Mouse (Mus musculus): ENCODE measurements at regions not wholly inside any gene's neighbourhood (a gene's known extent, or its start where the extent isn't known, plus 50 kb on each side); places are given as distances from the start of the nearest gene placed in this dataset.
A peak's percentile ranks its signal among the peaks of the same experiment; 100 is the strongest.

- DNase-seq (ENCODE audit: low spot score) = no peak
Measured at GRCm38 (mm10) chr16:87295727-87296126, 58.3 kb upstream of the N6amt1 start.

DNA sequence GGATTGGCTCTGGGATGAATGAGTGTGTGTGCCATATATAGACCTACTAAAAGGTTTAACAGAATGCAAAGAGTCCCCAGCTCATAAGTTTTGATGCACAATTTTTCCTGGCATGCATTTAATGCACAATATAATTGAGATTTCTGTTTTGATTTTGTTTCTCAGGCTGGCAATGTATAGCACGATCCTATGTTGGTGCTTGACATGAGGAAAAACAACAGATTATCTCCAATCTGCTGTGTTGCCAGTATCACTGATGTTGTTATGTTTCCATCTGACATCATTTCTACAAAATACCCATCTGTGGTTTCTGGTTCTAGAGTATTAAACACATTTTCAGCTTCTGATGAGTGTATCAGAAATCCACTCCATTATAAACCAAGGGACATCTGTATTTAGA is 61.2 kb upstream of the N6amt1 start:
- no peak for DNase-seq (ENCODE audit: low spot score)

- no peak for DNase-seq (ENCODE audit: low spot score)
Measured at GRCm38 (mm10) chr16:87291716-87292115, 62.3 kb upstream of the N6amt1 start.

DNA sequence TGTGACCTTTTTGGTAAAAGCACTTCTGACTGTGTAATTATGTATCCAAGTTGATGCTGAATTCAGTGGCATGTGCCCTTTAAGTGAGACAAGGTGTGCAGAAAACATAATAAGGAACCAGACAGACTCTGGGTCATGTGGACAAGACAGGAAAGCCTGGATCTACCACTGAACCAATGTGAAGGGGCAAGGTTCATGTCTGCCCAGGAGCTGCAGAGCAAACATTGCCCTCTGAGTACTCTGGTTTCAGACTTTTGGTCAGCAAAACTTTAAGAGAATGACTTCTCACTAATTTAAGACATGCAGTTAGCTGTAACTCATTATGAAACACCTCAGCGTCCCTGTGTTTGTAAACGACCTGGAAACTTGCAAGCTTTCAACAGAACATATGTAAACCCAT is 68.3 kb upstream of the N6amt1 start:
- DNase-seq (ENCODE audit: low spot score) = no peak

DNA sequence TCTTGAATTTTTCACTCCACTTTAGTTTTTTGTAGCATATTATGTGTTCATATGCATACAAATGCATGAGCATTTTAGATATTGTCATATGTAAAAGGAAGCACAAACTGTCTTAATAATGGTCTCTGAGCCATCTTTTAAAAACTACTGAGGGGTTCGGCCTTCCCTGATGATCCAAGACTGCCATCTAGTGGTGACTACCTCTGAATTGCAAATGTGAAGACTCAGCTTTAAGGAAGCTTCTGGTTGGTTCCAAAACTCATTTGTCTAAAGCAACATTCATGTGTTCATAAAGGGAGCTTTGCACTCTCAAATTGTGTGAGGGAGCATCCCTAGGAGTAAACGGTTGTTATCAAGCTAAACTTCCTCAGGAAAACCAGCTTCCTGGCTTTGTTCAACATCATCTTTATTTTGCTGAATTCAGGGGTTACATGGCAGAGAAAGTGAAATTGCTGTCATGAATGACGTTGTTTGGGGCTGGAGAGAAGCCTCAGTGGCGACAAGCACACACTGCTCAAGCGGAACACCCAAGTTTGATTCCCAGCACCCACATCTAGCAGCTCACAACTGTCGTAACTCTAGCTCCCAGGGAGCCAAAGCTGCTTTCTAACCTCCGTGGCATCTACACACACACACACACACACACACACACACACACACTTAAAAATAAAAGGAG is 69.0 kb upstream of the N6amt1 start:
- no peak for DNase-seq (ENCODE audit: low spot score)

DNA sequence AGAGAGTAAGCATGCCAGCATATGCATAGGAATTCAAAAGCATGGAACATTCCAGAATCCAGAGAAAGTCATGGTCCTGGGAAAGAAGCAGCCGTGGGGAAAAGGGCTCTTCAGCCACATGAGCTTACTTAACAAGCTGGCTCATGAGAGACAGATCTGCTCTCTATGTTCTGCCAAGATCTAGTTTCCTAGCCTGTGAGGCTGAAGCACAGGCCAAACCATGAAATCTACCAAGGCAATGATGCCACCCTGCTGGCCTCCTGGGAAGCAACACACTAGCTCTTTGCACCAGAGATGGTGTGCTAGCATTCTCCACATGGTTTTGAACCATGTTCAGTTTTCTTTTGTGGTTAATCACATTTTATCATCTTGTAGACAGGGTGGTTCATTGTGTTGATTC is 75.5 kb upstream of the N6amt1 start:
- no peak for DNase-seq (ENCODE audit: low spot score)

GRCm38 (mm10) chr16:87272363-87272762 is 81.6 kb upstream of the N6amt1 start:
- no peak for DNase-seq (ENCODE audit: low spot score)

GRCm38 (mm10) chr16:87267954-87268804 is 85.8 kb upstream of the N6amt1 start:
- DNase-seq (ENCODE audit: low spot score) = no peak

GRCm38 (mm10) chr16:87267517-87267916 is 86.5 kb upstream of the N6amt1 start:
- DNase-seq (ENCODE audit: low spot score) = no peak

DNA sequence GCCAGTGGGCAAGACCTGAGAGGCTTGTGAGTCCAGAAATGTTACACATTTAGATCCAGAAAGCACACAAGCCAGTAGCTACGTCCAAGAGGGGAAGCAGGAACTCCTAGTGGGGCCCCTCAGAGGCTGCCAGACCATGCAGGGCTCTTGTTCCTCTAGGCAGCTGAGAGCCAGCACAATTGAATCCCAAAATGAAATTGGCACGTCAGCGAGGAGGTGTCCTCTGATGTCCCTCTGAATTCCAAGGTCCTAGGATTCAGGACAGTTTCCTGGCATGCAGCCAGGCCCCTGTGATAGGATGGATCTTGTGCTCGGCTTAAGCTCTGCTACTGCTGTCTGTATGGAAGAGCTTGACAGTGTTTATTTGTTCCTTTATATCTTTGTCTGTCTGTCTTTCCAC is 90.4 kb upstream of the N6amt1 start:
- DNase-seq (ENCODE audit: low spot score) = no peak

DNA sequence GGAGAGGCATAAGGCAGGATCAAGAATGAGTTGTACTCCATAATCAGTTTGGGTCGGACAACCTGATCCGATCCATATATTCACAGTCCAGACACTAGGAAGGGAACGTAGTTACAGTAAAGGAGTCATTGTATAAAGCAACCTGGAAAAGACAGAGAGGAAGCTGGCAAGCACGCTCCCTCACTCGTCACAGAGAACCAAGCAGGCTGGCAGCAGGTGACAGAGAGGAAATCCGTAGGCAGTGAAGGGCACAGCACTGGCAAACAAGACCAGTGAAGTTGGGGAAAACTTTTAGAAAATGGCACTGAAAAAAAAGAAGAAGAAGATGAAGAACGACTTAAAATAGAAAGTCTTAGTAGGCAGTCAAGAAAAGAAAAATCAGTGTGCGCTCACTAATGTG is 90.9 kb upstream of the N6amt1 start:
- no peak for DNase-seq (ENCODE audit: low spot score)

DNA sequence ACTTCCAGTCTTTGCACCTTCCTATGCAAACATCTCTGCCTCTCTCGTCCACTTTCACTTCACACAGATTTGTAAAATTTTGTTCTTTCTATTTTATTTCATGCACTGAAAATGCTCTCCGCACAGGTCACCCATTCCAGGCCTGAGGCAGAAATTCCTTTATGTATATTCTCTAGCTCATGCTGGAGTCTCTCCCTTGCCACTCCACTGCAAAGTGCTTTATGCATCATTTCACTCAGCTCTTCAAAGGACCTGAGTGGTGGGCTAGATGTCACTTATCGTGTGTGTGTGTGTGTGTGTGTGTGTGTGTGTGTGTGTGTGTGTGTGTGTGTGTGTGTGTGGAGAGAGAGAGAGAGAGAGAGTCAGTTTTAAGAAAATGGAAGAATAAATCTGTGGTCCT is 91.5 kb upstream of the N6amt1 start:
- DNase-seq (ENCODE audit: low spot score) = no peak

GRCm38 (mm10) chr16:87261527-87261926 is 92.5 kb upstream of the N6amt1 start:
- peak; percentile 29 for DNase-seq (ENCODE audit: low spot score)

GRCm38 (mm10) chr16:87254736-87255135 is 99.2 kb upstream of the N6amt1 start:
- DNase-seq (ENCODE audit: low spot score) = no peak

DNA sequence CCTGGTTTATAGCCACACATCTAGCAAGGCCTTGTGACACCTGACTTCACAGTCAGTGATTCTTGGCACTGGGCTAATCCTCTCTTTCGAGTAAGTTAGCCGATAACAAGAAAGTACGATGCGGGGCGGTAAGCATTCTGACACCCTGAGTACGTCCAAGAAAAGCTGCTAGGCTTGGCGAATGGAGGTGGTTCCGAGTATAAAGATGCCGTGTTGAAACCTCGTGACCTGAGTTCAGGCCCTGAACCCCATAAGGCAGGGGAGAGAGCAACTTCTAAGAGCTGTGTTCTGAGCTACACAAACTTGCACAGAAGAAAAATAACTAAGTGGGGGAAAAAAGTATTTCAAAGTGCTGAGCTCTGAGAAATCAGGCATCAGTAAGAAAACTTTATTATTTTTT is 103.5 kb upstream of the N6amt1 start:
- DNase-seq (ENCODE audit: low spot score) = no peak

DNA sequence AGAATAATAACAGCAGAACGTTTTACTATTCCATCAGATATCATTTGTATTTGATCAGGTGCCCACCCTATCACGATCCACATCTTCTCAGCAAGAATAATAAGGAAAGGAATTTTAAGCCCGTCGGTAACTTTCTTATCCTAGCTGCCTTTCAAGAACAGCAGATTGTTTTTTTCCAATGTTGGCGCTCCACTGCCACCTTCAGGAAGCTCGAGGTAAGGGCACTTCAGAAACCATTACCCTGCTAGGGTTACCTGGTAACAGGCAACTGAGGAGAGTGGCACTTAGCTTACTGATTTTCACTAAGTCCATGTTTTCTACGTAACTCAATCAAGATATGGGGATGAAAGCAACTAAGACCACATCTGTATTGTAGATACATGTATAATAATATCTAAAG is 104.1 kb upstream of the N6amt1 start:
- DNase-seq (ENCODE audit: low spot score) = no peak

DNA sequence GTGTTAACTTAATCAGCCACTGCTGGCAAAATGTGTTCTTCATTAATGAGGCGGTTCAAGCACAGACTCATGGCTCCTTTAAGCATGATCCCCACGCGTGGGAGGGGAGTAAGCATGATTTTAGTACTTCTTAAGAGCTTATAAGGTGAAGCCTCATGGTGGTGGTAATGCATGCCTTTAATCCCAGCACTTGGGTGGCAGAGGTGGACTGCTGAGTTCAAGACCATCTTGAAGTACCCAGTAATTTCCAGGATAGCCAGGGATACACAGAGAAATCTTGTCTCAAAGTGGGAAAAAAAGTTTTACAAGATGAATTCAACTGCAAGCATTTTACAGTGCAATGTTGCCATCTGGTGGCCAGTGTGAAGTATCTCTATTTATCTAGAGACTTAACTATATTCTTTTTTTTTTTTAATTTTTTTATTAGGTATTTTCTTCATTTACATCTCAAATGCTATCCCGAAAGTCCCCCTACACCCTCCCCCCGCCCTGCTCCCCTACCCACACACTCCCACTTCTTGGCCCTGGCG is 105.4 kb upstream of the N6amt1 start:
- peak; percentile 64 for DNase-seq (ENCODE audit: low spot score)

DNA sequence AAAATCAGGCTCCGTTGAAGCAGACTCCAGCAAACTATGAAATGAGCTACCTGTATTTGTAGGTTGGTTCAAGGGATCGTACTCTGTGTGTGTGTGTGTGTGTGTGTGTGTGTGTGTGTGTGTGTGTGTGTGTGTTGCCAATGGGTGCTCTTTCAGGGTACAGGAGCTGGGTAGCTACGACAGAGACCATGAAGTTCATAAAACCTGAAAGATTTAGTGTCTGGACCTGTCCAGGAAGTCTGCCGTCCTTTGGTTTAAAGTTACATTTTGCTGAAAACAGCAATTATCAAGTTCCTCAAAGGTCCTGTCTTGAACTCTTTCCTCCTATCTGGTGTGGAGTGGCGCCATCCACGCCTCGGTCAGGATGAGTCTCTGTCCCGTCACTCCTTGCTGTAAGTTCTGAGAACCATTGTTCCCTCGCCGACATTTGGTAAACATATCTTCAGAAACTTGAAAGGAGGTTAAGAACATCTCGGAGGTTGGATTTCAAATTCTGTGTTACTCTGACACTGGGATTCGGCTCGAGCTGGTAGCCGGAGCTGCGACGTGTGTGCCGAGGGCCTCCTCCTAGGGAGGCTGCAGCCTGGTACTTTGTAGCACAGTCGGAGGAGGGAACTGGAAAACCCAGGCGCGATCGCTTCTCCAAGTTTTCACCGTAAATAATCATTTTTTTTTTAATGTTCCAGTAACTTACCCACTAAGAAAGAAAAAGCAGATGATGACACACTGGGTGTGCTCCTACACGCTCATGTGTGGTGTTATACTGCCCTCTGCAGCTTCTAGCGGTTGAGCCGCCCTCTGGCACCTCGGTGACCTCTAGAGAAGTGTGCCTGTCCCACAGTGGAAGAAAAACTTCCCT is 107.8 kb upstream of the N6amt1 start:
- DNase-seq (ENCODE audit: low spot score) = peak; percentile 53

GRCm38 (mm10) chr16:87245441-87245840 is 108.5 kb upstream of the N6amt1 start:
- DNase-seq (ENCODE audit: low spot score) = no peak

DNA sequence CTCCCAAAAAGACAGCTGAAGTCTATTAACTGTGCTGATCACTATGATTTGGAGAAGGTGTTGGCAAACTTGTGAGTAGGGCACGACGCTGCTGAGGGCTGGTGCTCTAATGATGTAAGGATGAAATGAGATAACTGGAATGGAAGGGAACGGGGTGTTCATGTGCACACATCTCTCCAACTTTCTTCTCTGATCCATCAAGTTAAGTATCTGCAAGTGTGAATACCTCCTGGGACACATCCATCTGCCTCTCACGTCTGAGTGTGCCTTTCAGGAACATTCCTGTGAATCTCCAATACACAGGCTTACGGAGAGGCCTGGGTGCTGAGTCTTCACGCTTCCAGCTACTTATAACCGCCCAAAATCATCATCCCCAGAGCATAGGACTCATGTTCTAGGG is 112.0 kb upstream of the N6amt1 start:
- DNase-seq (ENCODE audit: low spot score) = no peak

DNA sequence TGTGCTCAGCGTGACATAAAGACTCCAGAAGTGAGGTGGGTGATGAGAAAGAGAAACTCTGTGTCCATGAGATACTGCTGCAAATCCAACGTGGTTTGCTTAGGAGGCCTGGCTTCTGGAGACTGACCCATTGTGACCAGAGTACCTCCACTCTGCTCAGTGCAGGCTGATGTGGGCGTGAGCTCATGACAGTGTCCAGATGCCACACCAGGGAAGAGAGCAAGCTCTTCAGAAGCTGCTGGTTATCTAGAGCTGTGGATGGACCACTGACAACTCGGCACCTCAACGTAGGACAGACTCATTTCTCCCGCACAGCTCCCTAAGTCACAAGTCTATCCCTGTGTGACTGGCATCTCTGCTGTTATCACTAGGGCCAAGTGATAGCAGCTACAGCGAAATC is 114.9 kb upstream of the N6amt1 start:
- no peak for DNase-seq (ENCODE audit: low spot score)

DNA sequence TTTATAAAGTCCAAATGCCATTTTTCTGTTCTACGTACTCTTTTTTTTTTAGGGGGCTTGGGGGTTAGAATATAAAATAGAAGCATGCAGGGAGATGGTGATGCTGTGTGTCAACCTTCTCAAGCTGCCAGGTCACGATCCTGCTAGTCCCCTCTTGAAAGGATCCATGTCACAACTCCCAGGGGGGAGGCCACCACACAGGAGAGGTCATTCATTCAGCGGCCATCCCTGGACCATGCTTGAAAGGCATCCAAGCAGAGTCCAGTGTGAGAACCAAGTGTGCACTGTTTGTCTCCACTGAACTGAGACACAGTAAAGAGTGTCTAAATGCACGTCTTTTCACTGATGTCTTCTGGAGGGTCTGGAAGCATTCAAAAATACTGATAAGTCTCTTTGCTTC is 119.8 kb upstream of the N6amt1 start:
- DNase-seq (ENCODE audit: low spot score) = no peak

DNA sequence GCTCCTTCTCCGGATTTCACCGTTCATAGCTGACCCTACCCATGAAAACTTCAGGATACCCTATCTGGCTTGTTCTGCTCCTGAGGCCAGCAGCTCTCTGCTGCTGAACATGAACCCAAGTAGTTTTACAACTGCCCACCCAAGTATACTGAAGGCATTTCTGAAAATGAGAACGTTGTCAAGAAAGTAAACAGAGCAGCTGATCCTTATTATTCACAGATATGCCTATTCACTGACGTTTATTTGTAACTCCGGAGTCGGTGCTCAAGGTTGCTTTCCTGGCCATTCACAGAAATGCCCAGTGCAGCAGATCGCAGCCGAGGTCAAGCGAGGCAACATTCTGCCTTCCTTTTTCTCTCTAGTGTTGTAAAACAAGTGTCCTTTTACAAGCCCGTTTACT is 128.4 kb upstream of the N6amt1 start:
- no peak for DNase-seq (ENCODE audit: low spot score)

All from urinary bladder, postnatal 25 days (tissue).